Mouse (Mus musculus): ENCODE measurements around the gene Skint6. TPM values are rescaled to one million over a fixed set of nuclear protein-coding genes. Genes with fewer than 3 reads are reported as not detected.
"Not testable (repeated sequence)": the region's sequence is repeated elsewhere in the genome, so short reads cannot be mapped to it uniquely, and the experiment has no call there.

Skint6 gene
- polyA plus RNA-seq (2014; fragmentation: Nextera tagmentation; extraction: Ambion mirVana) = not detected in 2 replicates

DNA sequence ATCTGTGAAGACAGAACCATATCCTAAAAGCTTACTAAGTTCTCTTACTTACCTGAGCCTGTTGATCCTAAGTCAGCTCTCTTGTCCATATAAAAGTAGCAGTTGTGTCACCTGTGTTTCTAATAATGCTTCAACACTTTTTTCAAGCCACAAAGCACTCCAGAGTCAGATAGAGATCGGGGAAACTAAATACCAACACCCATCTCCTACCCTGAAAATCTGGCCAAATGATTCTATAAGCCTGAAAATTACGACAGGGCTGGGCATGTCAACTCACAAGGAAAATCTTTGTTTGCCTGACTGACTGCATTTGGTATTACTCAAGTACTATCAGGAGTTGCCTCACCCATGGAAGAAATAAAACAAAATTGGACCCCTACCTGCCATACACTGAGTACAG is at the start of gene Skint6:
Gene Skint6 (minus strand): TSS at position 101 of the 400 bp plus-strand sequence.
- no peaks in the 10 kb centered on the region for H3K27me3 ChIP-seq (ENCODE audit: control insufficient read depth, insufficient read depth, low read length)
- H3K9ac ChIP-seq (ENCODE audit: low read length) = no peak within 1 kb of the TSS
- H3K27ac ChIP-seq (ENCODE audit: low read depth, low read length) = no peak within 1 kb of the TSS
- H3K9me3 ChIP-seq (ENCODE audit: control insufficient read depth, low read length) = peaks cover 5% of the 10 kb centered on the region; the same call in 1 of the 2 replicates
- H3K36me3 ChIP-seq (ENCODE audit: control insufficient read depth, insufficient read depth, low read length) = no peaks in the 10 kb centered on the region
- no peak within 1 kb of the TSS for H3K4me2 ChIP-seq (ENCODE audit: low read depth, low read length, severe bottlenecking)
- ATAC-seq (replicated peaks; ENCODE audit: low FRiP score) = no peak
- no peak for DNase-seq (ENCODE audit: low spot score)
- no peaks in the 10 kb centered on the region for H3K4me1 ChIP-seq (replicated peaks; ENCODE audit: control insufficient read depth, insufficient read depth, low read length)
- WGBS = 68% methylated on average over 2 of the region's 2 CpGs
- H3K4me3 ChIP-seq (ENCODE audit: low read depth, low read length) = no peak within 1 kb of the TSS

DNA sequence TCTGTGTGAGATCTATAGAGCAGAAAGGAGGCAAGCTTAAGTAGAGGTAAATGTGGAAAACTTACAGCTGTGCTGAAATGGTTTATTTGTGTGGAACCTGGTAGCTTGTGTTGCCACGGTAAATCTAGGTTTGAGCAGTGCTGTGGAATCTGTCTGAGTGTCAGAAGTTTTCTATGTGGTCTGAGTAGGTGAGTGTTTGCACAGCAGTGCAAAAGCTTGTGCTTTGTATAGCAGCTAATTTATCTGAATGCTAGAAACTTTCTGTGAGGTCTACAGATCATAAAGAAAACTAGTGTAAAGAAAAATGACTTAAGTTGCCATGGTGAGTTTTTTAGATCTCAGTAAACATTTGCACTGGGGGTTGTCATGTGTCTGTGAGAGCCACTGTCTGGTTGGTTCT is 34.1 kb upstream of the Skint6 start:
- no peak for DNase-seq (ENCODE audit: low spot score)

GRCm38 (mm10) chr4:113301773-113302473 is 15.2 kb upstream of the Skint6 start:
- DNase-seq (ENCODE audit: low spot score) = no peak
- peaks cover under 1% of the 10 kb centered on the region; the same call in 1 of the 2 replicates for H3K9me3 ChIP-seq (ENCODE audit: control insufficient read depth, low read length)
- H3K9ac ChIP-seq (ENCODE audit: low read length) = no peak overlapping the region
- no peak for ATAC-seq (replicated peaks; ENCODE audit: low FRiP score)
- no peaks in the 10 kb centered on the region for H3K27me3 ChIP-seq (ENCODE audit: control insufficient read depth, insufficient read depth, low read length)
- H3K27ac ChIP-seq (ENCODE audit: low read depth, low read length) = no peak overlapping the region
- WGBS = 85% methylated on average over 3 of the region's 3 CpGs
- no peaks in the 10 kb centered on the region for H3K4me1 ChIP-seq (replicated peaks; ENCODE audit: control insufficient read depth, insufficient read depth, low read length)
- H3K4me3 ChIP-seq (ENCODE audit: low read depth, low read length) = no peak overlapping the region
- no peaks in the 10 kb centered on the region for H3K36me3 ChIP-seq (ENCODE audit: control insufficient read depth, insufficient read depth, low read length)
- no peak overlapping the region for H3K4me2 ChIP-seq (ENCODE audit: low read depth, low read length, severe bottlenecking)

More for the DNA sequence above, 34.1 kb upstream of the Skint6 start:
- Histone ChIP-seq H3K4me3 (ENCODE audit: low read depth, low read length) (no peak overlapping the region), H3K4me1 (replicated peaks; ENCODE audit: control insufficient read depth, insufficient read depth, low read length) (no peaks in the 10 kb centered on the region), H3K27me3 (ENCODE audit: control insufficient read depth, insufficient read depth, low read length) (no peaks in the 10 kb centered on the region), H3K27ac (ENCODE audit: low read depth, low read length) (no peak overlapping the region), H3K4me2 (ENCODE audit: low read depth, low read length, severe bottlenecking) (no peak overlapping the region), H3K36me3 (ENCODE audit: control insufficient read depth, insufficient read depth, low read length) (no peaks in the 10 kb centered on the region), H3K9me3 (ENCODE audit: control insufficient read depth, low read length) (no peaks in the 10 kb centered on the region; the same call in 1 of the 2 replicates), H3K9ac (ENCODE audit: low read length) (no peak overlapping the region)
- 93% methylated on average over 1 of the region's 1 CpGs for WGBS
- ATAC-seq (replicated peaks; ENCODE audit: low FRiP score) = no peak

- DNase-seq (ENCODE audit: low spot score) (no peak), ATAC-seq (replicated peaks; ENCODE audit: low FRiP score) (no peak)
- WGBS = 85% methylated on average over 1 of the region's 1 CpGs
- H3K9ac ChIP-seq (ENCODE audit: low read length) = no peak overlapping the region
- H3K4me2 ChIP-seq (ENCODE audit: low read depth, low read length, severe bottlenecking) = no peak overlapping the region
- H3K9me3 ChIP-seq (ENCODE audit: control insufficient read depth, low read length) = peaks cover 6% of the 10 kb centered on the region; the same call in 1 of the 2 replicates
- H3K27me3 ChIP-seq (ENCODE audit: control insufficient read depth, insufficient read depth, low read length) = no peaks in the 10 kb centered on the region
- no peak overlapping the region for H3K4me3 ChIP-seq (ENCODE audit: low read depth, low read length)
- H3K4me1 ChIP-seq (replicated peaks; ENCODE audit: control insufficient read depth, insufficient read depth, low read length) = no peaks in the 10 kb centered on the region
- no peak overlapping the region for H3K27ac ChIP-seq (ENCODE audit: low read depth, low read length)
- no peaks in the 10 kb centered on the region for H3K36me3 ChIP-seq (ENCODE audit: control insufficient read depth, insufficient read depth, low read length)
Observed at GRCm38 (mm10) chr4:113263363-113264060, 23.3 kb downstream of the Skint6 start.

DNA sequence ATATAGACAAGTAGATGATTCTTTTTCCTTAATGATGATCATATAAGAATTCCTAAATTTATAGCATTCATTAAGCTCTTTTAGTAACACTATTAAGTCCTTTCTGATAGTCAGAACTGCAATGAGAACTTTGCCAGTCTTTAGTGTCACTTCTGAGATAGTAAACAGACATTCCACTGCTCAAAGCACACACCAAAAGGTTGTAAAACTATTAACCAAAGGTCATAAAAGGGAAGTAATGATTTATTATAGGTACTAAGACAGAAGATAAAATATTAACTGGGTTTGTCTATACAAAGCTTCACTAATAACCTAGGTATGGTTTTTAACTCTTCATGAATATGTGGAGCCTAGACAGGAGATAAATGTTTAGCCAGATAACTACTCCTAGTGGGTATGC is 41.0 kb downstream of the Skint6 start:
- DNase-seq (ENCODE audit: low spot score) = no peak
- Histone ChIP-seq H3K9ac (ENCODE audit: low read length) (no peak overlapping the region), H3K4me2 (ENCODE audit: low read depth, low read length, severe bottlenecking) (no peak overlapping the region), H3K4me1 (replicated peaks; ENCODE audit: control insufficient read depth, insufficient read depth, low read length) (no peaks in the 10 kb centered on the region), H3K4me3 (ENCODE audit: low read depth, low read length) (no peak overlapping the region), H3K27me3 (ENCODE audit: control insufficient read depth, insufficient read depth, low read length) (no peaks in the 10 kb centered on the region), H3K36me3 (ENCODE audit: control insufficient read depth, insufficient read depth, low read length) (no peaks in the 10 kb centered on the region), H3K27ac (ENCODE audit: low read depth, low read length) (no peak overlapping the region), H3K9me3 (ENCODE audit: control insufficient read depth, low read length) (no peaks in the 10 kb centered on the region; the same call in 1 of the 2 replicates)
- no peak for ATAC-seq (replicated peaks; ENCODE audit: low FRiP score)

DNA sequence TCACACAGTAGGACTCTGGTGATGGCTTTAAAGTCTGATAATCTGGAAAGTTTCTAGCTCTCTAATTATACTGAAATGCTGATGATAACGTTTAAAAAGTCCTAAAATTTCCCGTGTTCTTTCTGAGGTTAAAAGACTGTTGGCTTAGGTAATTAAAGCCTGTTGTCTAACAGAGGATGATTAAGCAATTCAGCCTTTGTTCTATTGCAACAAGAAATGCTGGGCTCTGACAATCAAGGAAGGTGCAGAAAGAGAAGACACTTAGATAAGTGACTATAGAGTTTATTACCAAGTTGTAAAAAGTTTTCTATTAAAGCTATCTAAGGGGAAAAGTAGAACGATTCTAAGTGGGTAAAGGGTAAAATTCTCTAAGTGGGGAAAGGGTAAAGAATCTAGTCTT is 219.2 kb downstream of the Skint6 start:
- no peak overlapping the region for H3K4me2 ChIP-seq (ENCODE audit: low read depth, low read length, severe bottlenecking)
- no peak overlapping the region for H3K4me3 ChIP-seq (ENCODE audit: low read depth, low read length)
- no peak for DNase-seq (ENCODE audit: low spot score)
- H3K9ac ChIP-seq (ENCODE audit: low read length) = no peak overlapping the region
- H3K4me1 ChIP-seq (replicated peaks; ENCODE audit: control insufficient read depth, insufficient read depth, low read length) = no peaks in the 10 kb centered on the region
- H3K27me3 ChIP-seq (ENCODE audit: control insufficient read depth, insufficient read depth, low read length) = no peaks in the 10 kb centered on the region
- ATAC-seq (replicated peaks; ENCODE audit: low FRiP score) = no peak
- WGBS = 64% methylated on average over 3 of the region's 3 CpGs
- no peak overlapping the region for H3K27ac ChIP-seq (ENCODE audit: low read depth, low read length)
- H3K9me3 ChIP-seq (ENCODE audit: control insufficient read depth, low read length) = no peaks in the 10 kb centered on the region
- no peaks in the 10 kb centered on the region for H3K36me3 ChIP-seq (ENCODE audit: control insufficient read depth, insufficient read depth, low read length)

- H3K4me2 ChIP-seq (ENCODE audit: low read depth, low read length, severe bottlenecking); ATAC-seq (replicated peaks; ENCODE audit: low FRiP score); H3K27me3 ChIP-seq (ENCODE audit: control insufficient read depth, insufficient read depth, low read length): not testable (repeated sequence)
Observed at GRCm38 (mm10) chr4:112979160-112979559, 307.6 kb downstream of the Skint6 start.

DNA sequence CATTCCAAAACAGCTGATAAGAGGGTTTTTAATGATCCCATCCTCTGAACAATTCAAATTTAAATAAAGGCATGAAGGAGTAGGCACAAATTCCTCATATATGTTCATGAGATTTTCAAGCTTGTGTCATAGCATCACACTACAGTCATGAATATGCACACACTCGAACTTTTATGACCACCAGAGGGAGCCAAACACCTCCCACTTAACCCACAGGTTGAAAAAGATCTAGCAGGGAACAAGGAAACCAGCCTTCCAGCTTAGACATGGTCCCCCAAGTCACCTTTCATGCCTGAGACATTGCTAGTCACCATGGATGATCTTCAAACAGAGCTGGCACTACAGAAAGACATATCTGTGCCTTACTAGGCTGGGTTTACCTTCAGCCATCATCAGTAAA is 496.1 kb downstream of the Skint6 start:
- 0% methylated on average over 1 of the region's 1 CpGs for WGBS

More at GRCm38 (mm10) chr4:112979160-112979559, 307.6 kb downstream of the Skint6 start:
- H3K9me3 ChIP-seq (ENCODE audit: control insufficient read depth, low read length); H3K27ac ChIP-seq (ENCODE audit: low read depth, low read length); H3K9ac ChIP-seq (ENCODE audit: low read length); H3K36me3 ChIP-seq (ENCODE audit: control insufficient read depth, insufficient read depth, low read length); H3K4me3 ChIP-seq (ENCODE audit: low read depth, low read length); H3K4me1 ChIP-seq (replicated peaks; ENCODE audit: control insufficient read depth, insufficient read depth, low read length): not testable (repeated sequence)
- 36% methylated on average over 21 of the region's 22 CpGs for WGBS
- DNase-seq (ENCODE audit: low spot score) = peak; percentile 34

More for the DNA sequence above, 496.1 kb downstream of the Skint6 start:
- no peak overlapping the region for H3K9ac ChIP-seq (ENCODE audit: low read length)
- no peaks in the 10 kb centered on the region for H3K27me3 ChIP-seq (ENCODE audit: control insufficient read depth, insufficient read depth, low read length)
- H3K4me3 ChIP-seq (ENCODE audit: low read depth, low read length) = no peak overlapping the region
- ATAC-seq (replicated peaks; ENCODE audit: low FRiP score) = no peak
- DNase-seq (ENCODE audit: low spot score) = no peak
- H3K4me1 ChIP-seq (replicated peaks; ENCODE audit: control insufficient read depth, insufficient read depth, low read length) = no peaks in the 10 kb centered on the region
- no peaks in the 10 kb centered on the region for H3K36me3 ChIP-seq (ENCODE audit: control insufficient read depth, insufficient read depth, low read length)
- H3K4me2 ChIP-seq (ENCODE audit: low read depth, low read length, severe bottlenecking) = no peak overlapping the region
- H3K27ac ChIP-seq (ENCODE audit: low read depth, low read length) = no peak overlapping the region
- peaks cover 4% of the 10 kb centered on the region; the same call in 1 of the 2 replicates for H3K9me3 ChIP-seq (ENCODE audit: control insufficient read depth, low read length)

Data from forebrain, embryonic 11.5 days (tissue).